Mouse (Mus musculus): ENCODE measurements around the gene Bcl2l10. TPM values are rescaled to one million over a fixed set of nuclear protein-coding genes. Genes with fewer than 3 reads are reported as not detected.

Gene Bcl2l10
- polyA plus RNA-seq, 1 experiment from 2014 or later: not detected

DNA sequence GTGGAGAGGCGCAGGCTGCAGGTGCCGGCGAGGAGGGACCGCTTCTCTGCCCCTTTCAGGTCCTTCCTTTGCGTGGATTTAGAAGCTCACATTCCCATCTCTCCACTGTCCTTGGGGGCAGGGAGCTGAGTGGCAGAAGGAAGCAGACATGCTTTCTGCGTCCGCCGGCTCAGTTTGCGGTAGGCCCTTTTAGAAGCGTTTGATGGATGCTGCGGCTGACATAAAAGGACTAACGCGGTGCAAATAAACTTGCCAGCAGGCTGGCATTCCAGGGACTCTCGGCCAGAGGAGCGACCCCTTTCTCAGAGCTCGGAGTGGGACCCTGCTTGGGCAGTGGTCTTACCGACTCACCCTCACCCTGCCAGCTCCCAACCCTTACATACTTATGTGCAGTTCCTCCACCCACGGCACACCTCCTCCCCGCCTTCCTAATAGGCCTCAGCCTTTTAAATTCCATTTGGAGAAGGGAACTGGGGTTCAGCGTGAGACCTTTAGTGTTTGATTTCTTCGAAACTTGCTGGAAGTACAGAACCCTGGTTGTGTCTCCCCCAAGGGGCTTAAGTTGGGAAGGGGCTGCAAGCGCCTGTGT, 32.9 kb upstream of the Bcl2l10 start:
- Histone ChIP-seq H3K27me3 (no peaks in the 10 kb centered on the region), H3K4me2 (peak overlapping the region; percentile 85), H3K9me3 (no peaks in the 10 kb centered on the region), H3K4me3 (replicated peaks) (peak overlapping the region; percentile 72), H3K27ac (peak overlapping the region; percentile 75), H3K36me3 (no peaks in the 10 kb centered on the region), H3K9ac (replicated peaks) (peak overlapping the region; percentile 70), H3K4me1 (replicated peaks) (peaks cover 24% of the 10 kb centered on the region)
- ATAC-seq (ENCODE audit: insufficient number of reproducible peaks, insufficient read depth, low FRiP score, low TSS enrichment, low read depth): no peak
- WGBS: 3% methylated on average over 21 of the region's 22 CpGs

DNA sequence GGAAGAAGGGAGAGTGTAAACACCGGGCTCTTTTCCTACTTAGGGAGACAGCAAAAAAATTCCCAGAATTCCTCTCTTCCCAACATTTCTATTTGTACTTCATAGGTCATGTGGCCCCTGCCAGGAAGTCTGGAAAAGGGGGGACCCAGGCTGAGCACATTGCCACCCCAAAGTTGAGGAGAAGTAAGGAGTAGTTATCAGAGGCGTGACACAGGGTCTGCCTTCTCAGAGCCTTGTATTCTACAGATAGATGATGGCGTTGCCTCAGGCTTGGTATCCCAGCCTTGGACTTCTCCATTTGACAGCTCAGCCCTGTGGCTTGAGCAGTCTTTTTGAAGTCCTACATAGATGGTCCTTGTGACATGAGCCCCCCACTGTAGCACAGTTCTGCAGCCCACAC, 32.3 kb upstream of the Bcl2l10 start:
- H3K27me3 ChIP-seq: no peaks in the 10 kb centered on the region
- H3K4me3 ChIP-seq (replicated peaks): peak overlapping the region; percentile 72
- ATAC-seq (ENCODE audit: insufficient number of reproducible peaks, insufficient read depth, low FRiP score, low TSS enrichment, low read depth): no peak
- peak overlapping the region; percentile 85 for H3K4me2 ChIP-seq
- H3K9me3 ChIP-seq: no peaks in the 10 kb centered on the region
- peaks cover 24% of the 10 kb centered on the region for H3K4me1 ChIP-seq (replicated peaks)
- H3K27ac ChIP-seq: no peak overlapping the region
- no peaks in the 10 kb centered on the region for H3K36me3 ChIP-seq
- 74% methylated on average over 3 of the region's 3 CpGs for WGBS
- 0 out of 2 replicates have a peak overlapping the region, but pooled peaks have one; percentile 70 for H3K9ac ChIP-seq (replicated peaks)

GRCm38 (mm10) chr9:75316771-75317170, 30.8 kb upstream of the Bcl2l10 start:
- H3K27me3 ChIP-seq: no peaks in the 10 kb centered on the region
- no peak for ATAC-seq (ENCODE audit: insufficient number of reproducible peaks, insufficient read depth, low FRiP score, low TSS enrichment, low read depth)
- no peaks in the 10 kb centered on the region for H3K9me3 ChIP-seq

GRCm38 (mm10) chr9:75318196-75318595, 29.4 kb upstream of the Bcl2l10 start:
- no peaks in the 10 kb centered on the region for H3K27me3 ChIP-seq
- H3K4me1 ChIP-seq (replicated peaks): peaks cover 24% of the 10 kb centered on the region
- no peak overlapping the region for H3K27ac ChIP-seq
- H3K36me3 ChIP-seq: no peaks in the 10 kb centered on the region
- WGBS: 95% methylated on average over 2 of the region's 2 CpGs
- H3K9me3 ChIP-seq: no peaks in the 10 kb centered on the region
- no peak overlapping the region for H3K9ac ChIP-seq (replicated peaks)
- H3K4me2 ChIP-seq: no peak overlapping the region
- ATAC-seq (ENCODE audit: insufficient number of reproducible peaks, insufficient read depth, low FRiP score, low TSS enrichment, low read depth): no peak
- H3K4me3 ChIP-seq (replicated peaks): no peak overlapping the region

More at GRCm38 (mm10) chr9:75316771-75317170, 30.8 kb upstream of the Bcl2l10 start:
- Histone ChIP-seq H3K4me3 (replicated peaks) (no peak overlapping the region), H3K4me2 (no peak overlapping the region), H3K9ac (replicated peaks) (no peak overlapping the region), H3K36me3 (no peaks in the 10 kb centered on the region), H3K4me1 (replicated peaks) (peaks cover 24% of the 10 kb centered on the region), H3K27ac (no peak overlapping the region)
- WGBS: 82% methylated on average over 6 of the region's 6 CpGs

DNA sequence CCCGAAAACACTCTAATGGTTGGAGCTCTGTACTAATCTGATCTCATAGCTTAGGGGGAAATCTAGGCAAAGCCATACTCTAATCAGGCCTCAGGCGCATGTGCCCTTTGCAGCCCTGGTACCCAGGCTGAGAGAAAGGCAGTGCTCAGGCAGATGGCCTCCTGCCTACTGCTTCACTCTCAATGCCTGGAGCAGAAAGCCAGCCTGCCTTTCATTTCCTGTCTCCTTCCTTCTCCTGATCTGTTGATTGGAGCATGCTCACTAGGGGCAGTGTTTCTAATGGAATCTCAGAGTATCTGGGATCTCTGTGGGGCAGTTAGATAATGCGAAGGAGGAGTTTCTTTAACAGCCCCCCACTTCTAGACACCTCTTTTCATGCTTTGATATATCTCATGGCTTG, 28.2 kb upstream of the Bcl2l10 start:
- Histone ChIP-seq H3K36me3 (no peaks in the 10 kb centered on the region), H3K4me3 (replicated peaks) (no peak overlapping the region), H3K27me3 (no peaks in the 10 kb centered on the region), H3K9me3 (no peaks in the 10 kb centered on the region), H3K4me1 (replicated peaks) (peaks cover 19% of the 10 kb centered on the region), H3K9ac (replicated peaks) (no peak overlapping the region), H3K27ac (no peak overlapping the region), H3K4me2 (no peak overlapping the region)
- WGBS: 82% methylated on average over 3 of the region's 3 CpGs
- no peak for ATAC-seq (ENCODE audit: insufficient number of reproducible peaks, insufficient read depth, low FRiP score, low TSS enrichment, low read depth)

GRCm38 (mm10) chr9:75322099-75322885, 25.3 kb upstream of the Bcl2l10 start:
- Histone ChIP-seq H3K4me1 (replicated peaks) (peaks cover 7% of the 10 kb centered on the region; the same call in 1 of the 2 replicates), H3K27ac (no peak overlapping the region), H3K4me2 (no peak overlapping the region), H3K4me3 (replicated peaks) (no peak overlapping the region), H3K9me3 (no peaks in the 10 kb centered on the region), H3K36me3 (peaks cover 13% of the 10 kb centered on the region), H3K9ac (replicated peaks) (no peak overlapping the region), H3K27me3 (no peaks in the 10 kb centered on the region)
- WGBS: 75% methylated on average over 13 of the region's 13 CpGs
- ATAC-seq (ENCODE audit: insufficient number of reproducible peaks, insufficient read depth, low FRiP score, low TSS enrichment, low read depth): no peak

GRCm38 (mm10) chr9:75328047-75328446, 19.5 kb upstream of the Bcl2l10 start:
- Histone ChIP-seq H3K4me3 (replicated peaks) (no peak overlapping the region), H3K36me3 (peaks cover 42% of the 10 kb centered on the region), H3K4me1 (replicated peaks) (no peaks in the 10 kb centered on the region), H3K27me3 (no peaks in the 10 kb centered on the region), H3K9ac (replicated peaks) (no peak overlapping the region), H3K27ac (no peak overlapping the region), H3K4me2 (no peak overlapping the region), H3K9me3 (no peaks in the 10 kb centered on the region)
- ATAC-seq (ENCODE audit: insufficient number of reproducible peaks, insufficient read depth, low FRiP score, low TSS enrichment, low read depth): no peak
- 94% methylated on average over 3 of the region's 3 CpGs for WGBS

GRCm38 (mm10) chr9:75330821-75331220, 16.7 kb upstream of the Bcl2l10 start:
- no peak for ATAC-seq (ENCODE audit: insufficient number of reproducible peaks, insufficient read depth, low FRiP score, low TSS enrichment, low read depth)
- Histone ChIP-seq H3K27me3 (no peaks in the 10 kb centered on the region), H3K4me3 (replicated peaks) (no peak overlapping the region), H3K4me1 (replicated peaks) (no peaks in the 10 kb centered on the region), H3K4me2 (no peak overlapping the region), H3K27ac (no peak overlapping the region), H3K36me3 (peaks cover 54% of the 10 kb centered on the region), H3K9me3 (no peaks in the 10 kb centered on the region), H3K9ac (replicated peaks) (no peak overlapping the region)
- 86% methylated on average over 8 of the region's 8 CpGs for WGBS

DNA sequence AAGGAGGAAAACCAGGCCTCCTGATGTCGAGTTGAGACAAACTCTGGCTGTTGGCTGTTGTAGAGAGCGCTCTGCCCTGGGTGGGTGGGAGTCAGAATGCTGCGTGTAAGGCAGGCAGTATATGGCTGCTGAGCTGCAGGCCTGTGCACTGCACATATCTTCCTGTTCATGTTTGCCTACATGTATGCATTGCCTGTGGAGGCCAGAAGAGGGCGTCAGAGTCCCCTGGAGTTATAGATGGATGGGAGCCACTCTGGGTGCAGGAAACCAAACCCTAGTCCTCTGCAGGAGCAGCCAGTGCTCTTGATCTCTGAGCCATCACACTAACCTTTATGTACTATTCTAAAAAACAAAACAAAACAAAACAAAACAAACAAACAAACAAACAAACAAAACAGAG, 13.1 kb upstream of the Bcl2l10 start:
- H3K4me1 ChIP-seq (replicated peaks): no peaks in the 10 kb centered on the region
- H3K9ac ChIP-seq (replicated peaks): no peak overlapping the region
- peaks cover 71% of the 10 kb centered on the region for H3K36me3 ChIP-seq
- no peak overlapping the region for H3K4me3 ChIP-seq (replicated peaks)
- ATAC-seq (ENCODE audit: insufficient number of reproducible peaks, insufficient read depth, low FRiP score, low TSS enrichment, low read depth): no peak; the same call in 1 of the 2 replicates
- H3K27me3 ChIP-seq: no peaks in the 10 kb centered on the region
- H3K9me3 ChIP-seq: no peaks in the 10 kb centered on the region
- 79% methylated on average over 4 of the region's 4 CpGs for WGBS
- H3K27ac ChIP-seq: no peak overlapping the region
- no peak overlapping the region for H3K4me2 ChIP-seq

GRCm38 (mm10) chr9:75338016-75338415, 9.5 kb upstream of the Bcl2l10 start:
- no peak overlapping the region for H3K27ac ChIP-seq
- H3K36me3 ChIP-seq: peaks cover 66% of the 10 kb centered on the region
- no peak overlapping the region for H3K9ac ChIP-seq (replicated peaks)
- no peaks in the 10 kb centered on the region for H3K9me3 ChIP-seq
- H3K4me2 ChIP-seq: no peak overlapping the region
- no peak for ATAC-seq (ENCODE audit: insufficient number of reproducible peaks, insufficient read depth, low FRiP score, low TSS enrichment, low read depth)
- H3K4me3 ChIP-seq (replicated peaks): no peak overlapping the region
- no peaks in the 10 kb centered on the region for H3K4me1 ChIP-seq (replicated peaks)
- 92% methylated on average over 6 of the region's 6 CpGs for WGBS
- H3K27me3 ChIP-seq: no peaks in the 10 kb centered on the region

DNA sequence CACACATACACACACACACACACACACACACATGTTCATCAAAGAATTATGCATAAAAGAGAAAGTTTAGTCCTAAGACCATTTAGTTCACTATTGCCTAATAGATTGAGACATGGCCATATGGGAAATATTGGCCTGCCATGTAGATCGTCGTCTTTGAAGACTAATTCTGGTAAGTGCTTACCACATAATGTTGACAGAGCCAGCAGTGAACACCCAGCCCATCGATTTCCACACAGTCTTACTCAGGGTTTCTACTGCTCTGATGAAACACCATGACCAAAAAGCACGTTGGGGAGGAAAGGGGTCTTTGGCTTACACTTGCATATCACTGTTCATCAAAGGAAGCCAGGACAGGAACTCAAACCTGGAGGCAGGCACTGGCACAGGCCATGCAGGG, 5.1 kb upstream of the Bcl2l10 start:
- Histone ChIP-seq H3K4me2 (no peak overlapping the region), H3K9me3 (no peaks in the 10 kb centered on the region), H3K27me3 (no peaks in the 10 kb centered on the region), H3K27ac (no peak overlapping the region), H3K9ac (replicated peaks) (no peak overlapping the region), H3K4me3 (replicated peaks) (no peak overlapping the region), H3K4me1 (replicated peaks) (no peaks in the 10 kb centered on the region), H3K36me3 (peaks cover 61% of the 10 kb centered on the region)
- 82% methylated on average over 4 of the region's 4 CpGs for WGBS
- ATAC-seq (ENCODE audit: insufficient number of reproducible peaks, insufficient read depth, low FRiP score, low TSS enrichment, low read depth): no peak

Data from limb, embryonic 12.5 days (tissue).